Mouse (Mus musculus) brain, embryonic 14.5 days (tissue): ENCODE data around the gene Dip2c. TPM values are rescaled to one million over a fixed set of nuclear protein-coding genes. Genes with fewer than 3 reads are reported as not detected.

Source experiments
- DNase-seq: peaks from one replicate; pipeline ENCODE4 v3.0.0-alpha.2; 2011; ENCODE audit warnings: low read depth
- CTCF ChIP-seq: fragments of 200-500 bp; IDR thresholded peaks from 2 replicates; pipeline ENCODE4 v1.5.1; 2012; ENCODE audit warnings: inconsistent platforms, mild to moderate bottlenecking, moderate library complexity, borderline replicate concordance; ENCODE audit not compliant: insufficient read depth, insufficient read length; ENCODE audit errors: extremely low read depth
- POLR2A ChIP-seq: fragments of 200-500 bp; IDR thresholded peaks from 2 replicates; pipeline ENCODE4 v1.6.1; 2012; ENCODE audit warnings: mild to moderate bottlenecking, inconsistent platforms, borderline replicate concordance; ENCODE audit not compliant: poor library complexity, insufficient read depth, insufficient read length, severe bottlenecking; ENCODE audit errors: extremely low read depth
- polyA plus RNA-seq: library from polyadenylated mRNA; depleted of rRNA; stranded (reverse); fragments of >200 nt; gene quantifications from 2 replicates; pipeline ENCODE4 v1.2.3, GENCODE M21; 2012

Dip2c gene
- polyA plus RNA-seq, 1 experiment = 29.5 TPM

- peak; percentile 36 for DNase-seq
- TF ChIP-seq CTCF (no peak), POLR2A (no peak)
Measured at GRCm38 (mm10) chr13:9684153-9684923, 408.0 kb downstream of the Dip2c start.

DNA sequence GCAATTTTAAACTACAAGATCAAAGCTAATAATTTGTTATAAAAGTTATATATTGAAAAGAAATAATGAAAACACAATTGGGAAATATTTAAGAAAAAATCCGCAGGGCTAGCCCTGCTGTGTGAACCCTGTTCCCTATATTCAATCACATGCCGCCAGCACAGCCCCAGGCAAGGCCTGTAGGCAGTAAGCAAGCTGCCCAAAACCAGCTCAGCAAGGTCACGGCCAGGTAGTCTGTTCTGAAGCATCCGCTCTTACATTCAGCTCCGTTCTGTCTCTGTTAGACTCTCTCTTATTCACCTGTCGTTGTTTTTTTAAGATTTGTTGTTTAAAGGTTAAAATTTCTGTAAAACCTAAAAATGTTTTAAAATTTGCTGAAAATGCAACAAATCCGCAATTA lies 409.9 kb downstream of the Dip2c start:
- DNase-seq = no peak
- no peak for TF ChIP-seq CTCF
- no peak for TF ChIP-seq POLR2A

- TF ChIP-seq CTCF (no peak), POLR2A (no peak)
- no peak for DNase-seq
Measured at GRCm38 (mm10) chr13:9686765-9687164, 410.4 kb downstream of the Dip2c start.

- TF ChIP-seq POLR2A = no peak
- no peak for TF ChIP-seq CTCF
- no peak for DNase-seq
Measured at GRCm38 (mm10) chr13:9689366-9689765, 413.0 kb downstream of the Dip2c start.

DNA sequence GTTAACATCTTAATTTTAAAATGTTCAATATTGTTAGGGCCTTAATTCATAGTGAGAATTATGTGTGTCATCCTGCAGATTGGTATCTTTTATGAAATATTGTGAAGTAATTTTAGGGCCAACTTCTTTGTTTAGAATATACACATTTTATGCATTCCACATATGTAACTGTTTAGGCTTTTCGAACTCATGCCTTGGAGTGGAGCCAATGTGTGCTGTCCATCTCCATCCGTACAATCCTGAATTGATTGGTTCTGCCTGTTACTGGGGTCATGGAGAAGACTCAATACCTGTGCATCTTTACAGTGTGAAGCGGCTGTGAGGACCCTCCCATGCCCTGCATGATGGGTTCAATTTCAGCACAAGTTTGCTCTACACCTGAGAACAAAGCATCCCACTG lies 416.5 kb downstream of the Dip2c start:
- TF ChIP-seq CTCF = no peak
- no peak for TF ChIP-seq POLR2A
- DNase-seq = no peak

DNA sequence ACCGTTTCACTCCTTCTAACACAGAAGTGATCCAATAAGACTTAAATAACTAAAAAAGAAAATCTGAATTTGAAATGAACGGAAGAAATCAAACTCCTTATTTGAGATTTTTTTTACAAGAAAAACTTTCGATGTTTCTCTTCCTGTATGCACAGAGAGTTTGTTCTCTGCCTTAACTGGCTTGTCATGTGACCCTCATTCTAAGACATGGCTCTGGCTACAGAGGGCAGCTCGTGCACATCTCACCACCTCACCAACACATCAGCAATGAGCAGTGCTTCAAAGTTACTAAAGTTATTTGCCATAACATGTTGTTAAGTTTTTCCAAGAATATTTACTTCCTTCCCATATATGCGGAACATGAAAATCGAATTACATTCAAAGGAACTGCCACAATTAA lies 418.3 kb downstream of the Dip2c start:
- TF ChIP-seq POLR2A (no peak), CTCF (no peak)

DNA sequence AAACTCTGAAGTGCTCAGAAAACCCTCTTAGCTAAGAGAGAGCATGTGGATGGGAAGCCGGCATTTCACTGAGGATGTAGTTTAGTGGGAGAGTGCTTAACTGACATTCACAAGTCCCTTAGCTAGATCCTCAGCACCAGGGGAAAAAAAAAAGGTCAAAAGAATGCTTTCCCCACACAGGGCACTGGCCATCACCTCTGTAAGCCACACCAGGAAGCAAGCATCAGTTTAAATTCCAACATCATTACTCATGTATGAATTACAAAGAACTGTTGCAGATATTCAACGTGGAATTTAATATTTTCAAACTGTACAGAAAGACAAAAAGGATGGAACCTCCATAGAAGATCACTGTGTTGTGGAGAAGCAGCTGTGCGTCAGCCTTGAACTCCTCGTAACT lies 419.1 kb downstream of the Dip2c start:
- no peak for DNase-seq
- TF ChIP-seq POLR2A (no peak), CTCF (no peak)

More for the DNA sequence above, 418.3 kb downstream of the Dip2c start:
- DNase-seq = no peak

- no peak for DNase-seq
- TF ChIP-seq CTCF (no peak), POLR2A (no peak)
Measured at GRCm38 (mm10) chr13:9695809-9696208, 419.5 kb downstream of the Dip2c start.

DNA sequence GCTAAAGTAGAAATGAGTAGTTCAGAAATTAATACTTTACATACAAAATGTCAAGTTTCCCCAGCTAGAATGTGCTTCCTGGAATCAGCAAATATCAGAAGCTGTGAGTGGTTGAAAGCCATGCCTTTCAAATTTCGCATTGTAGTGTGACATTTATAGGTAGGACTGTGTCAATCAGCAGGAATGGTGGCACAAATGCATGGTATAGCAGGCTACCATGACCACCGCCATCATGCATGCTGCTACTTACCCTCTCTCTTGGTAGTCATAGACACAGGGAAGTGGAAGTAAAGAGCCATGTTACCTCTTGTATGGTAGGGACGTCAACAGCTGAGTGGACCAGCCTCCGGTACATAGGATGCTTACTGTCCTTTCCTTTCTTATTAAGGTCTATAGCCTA lies 421.0 kb downstream of the Dip2c start:
- DNase-seq = no peak
- no peak for TF ChIP-seq POLR2A
- TF ChIP-seq CTCF = no peak

GRCm38 (mm10) chr13:9702615-9703235 lies 426.4 kb downstream of the Dip2c start:
- no peak for TF ChIP-seq POLR2A
- no peak for TF ChIP-seq CTCF
- DNase-seq = no peak

GRCm38 (mm10) chr13:9706720-9707119 lies 430.4 kb downstream of the Dip2c start:
- no peak for DNase-seq
- TF ChIP-seq POLR2A (no peak), CTCF (no peak)

- no peak for TF ChIP-seq CTCF
- TF ChIP-seq POLR2A = no peak
Measured at GRCm38 (mm10) chr13:9708433-9709240, 432.3 kb downstream of the Dip2c start.

More at GRCm38 (mm10) chr13:9708433-9709240, 432.3 kb downstream of the Dip2c start:
- DNase-seq = no peak
